Mouse (Mus musculus) ES-E14 (cell line): ENCODE data around the gene Clec16a. TPM values are rescaled to one million over a fixed set of nuclear protein-coding genes. Genes with fewer than 3 reads are reported as not detected.

Experiments used
- DNase-seq: peaks from one replicate; pipeline ENCODE4 v3.0.0-alpha.2; 2013; ENCODE audit warnings: low read depth, low spot score
- H3K27ac ChIP-seq: 2 replicates; pipeline ENCODE4 v1.5.1; 2012; ENCODE audit warnings: low read depth, mild to moderate bottlenecking, low read length, moderate library complexity, mixed read lengths; ENCODE audit not compliant: poor library complexity, insufficient read depth, severe bottlenecking
- H3K36me3 ChIP-seq: 2 replicates; pipeline ENCODE4 v1.6.1; 2012; ENCODE audit warnings: mild to moderate bottlenecking, low read length, moderate library complexity, mixed read lengths; ENCODE audit not compliant: control insufficient read depth, poor library complexity, insufficient read depth, severe bottlenecking
- H3K4me1 ChIP-seq, 2 experiments: fragments of 150-350 bp in 1 of 2; sonication (generic) in 1 of 2; 2 replicates each; pipeline ENCODE4 v1.6.1; 2012; ENCODE audit warnings: low read length in 2 of 2, mild to moderate bottlenecking in 1 of 2, mixed read lengths in 1 of 2; ENCODE audit not compliant: control insufficient read depth in 2 of 2, insufficient read depth in 2 of 2, poor library complexity in 1 of 2
- H3K4me3 ChIP-seq, 2 experiments: fragments of 150-350 bp in 1 of 2; sonication (generic) in 1 of 2; 2 replicates each; pipeline ENCODE4 v1.5.1; 2012; ENCODE audit warnings: low read length in 2 of 2, low read depth in 1 of 2, mild to moderate bottlenecking in 1 of 2, mixed read lengths in 1 of 2; ENCODE audit not compliant: insufficient read depth in 1 of 2, poor library complexity in 1 of 2, severe bottlenecking in 1 of 2
- H3K9ac ChIP-seq: 2 replicates; pipeline ENCODE4 v1.6.1; 2012; ENCODE audit warnings: low read depth, mild to moderate bottlenecking, low read length, mixed read lengths; ENCODE audit not compliant: poor library complexity, insufficient read depth, severe bottlenecking
- H3K9me3 ChIP-seq: fragments of 150-350 bp; sonication (generic); 2 replicates; pipeline ENCODE4 v1.6.1; 2012; ENCODE audit warnings: low read depth, mild to moderate bottlenecking, low read length; ENCODE audit not compliant: control insufficient read depth, insufficient read depth
- CHD2 ChIP-seq: IDR thresholded peaks from 2 replicates; pipeline ENCODE4 v1.6.1; 2014; ENCODE audit warnings: mild to moderate bottlenecking, low read depth, low read length, inconsistent platforms
- HCFC1 ChIP-seq: IDR thresholded peaks from 2 replicates; pipeline ENCODE4 v1.6.1; 2012; ENCODE audit warnings: low read length, inconsistent platforms, borderline replicate concordance; ENCODE audit not compliant: insufficient read depth
- MAFK ChIP-seq: IDR thresholded peaks from 2 replicates; pipeline ENCODE4 v1.6.1; 2014; ENCODE audit warnings: mild to moderate bottlenecking, low read depth, low read length, inconsistent platforms; ENCODE audit not compliant: insufficient read depth
- ZC3H11A ChIP-seq: IDR thresholded peaks from 2 replicates; pipeline ENCODE4 v1.6.1; 2012; ENCODE audit warnings: low read depth, mild to moderate bottlenecking, inconsistent platforms, low read length, borderline replicate concordance
- ZNF384 ChIP-seq: IDR thresholded peaks from 2 replicates; pipeline ENCODE4 v1.6.1; 2012; ENCODE audit warnings: low read depth, low read length, inconsistent platforms
- in situ Hi-C, 2 experiments: fragments of 600-800 bp; cut with MboI; formaldehyde crosslinking; loops; one replicate each; pipeline ENCODE4 v1.15.1; 2025; ENCODE audit warnings: low sequenced_read_pairs in 2 of 2, inconsistent platforms in 1 of 2; ENCODE audit not compliant: unreplicated experiment in 2 of 2
- total RNA-seq: library from RNA; depleted of rRNA; stranded (reverse); fragments of 300-350 nt; gene quantifications from 2 replicates; pipeline ENCODE4 v1.2.3, GENCODE M21; 2012

The Clec16a gene
- total RNA-seq, 1 experiment, result 14.6 TPM

GRCm38 (mm10) chr16:10770531-10771325 lies 225.6 kb downstream of the Clec16a start:
- H3K9ac ChIP-seq, result no peak overlapping the region
- DNase-seq, result no peak
- no peaks in the 10 kb centered on the region for H3K4me1 ChIP-seq
- TF ChIP-seq MAFK (no peak), ZNF384 (no peak), ZC3H11A (no peak), HCFC1 (no peak), CHD2 (no peak)
- H3K4me3 ChIP-seq, result no peak overlapping the region
- no peaks in the 10 kb centered on the region for H3K36me3 ChIP-seq
- H3K9me3 ChIP-seq, result no peaks in the 10 kb centered on the region
- no peak overlapping the region for H3K27ac ChIP-seq
- in situ Hi-C loops, result no loop called here

- H3K36me3 ChIP-seq, result no peaks in the 10 kb centered on the region
- H3K27ac ChIP-seq, result no peak overlapping the region
Observed at GRCm38 (mm10) chr16:10771769-10772510, 226.8 kb downstream of the Clec16a start.

GRCm38 (mm10) chr16:10773543-10773942 lies 228.4 kb downstream of the Clec16a start:
- Histone ChIP-seq H3K27ac (no peak overlapping the region), H3K36me3 (no peaks in the 10 kb centered on the region), H3K4me1 (no peaks in the 10 kb centered on the region), H3K4me3 (no peak overlapping the region), H3K9me3 (no peaks in the 10 kb centered on the region), H3K9ac (no peak overlapping the region)
- no peak for DNase-seq
- no peak for TF ChIP-seq HCFC1
- TF ChIP-seq ZNF384, result no peak
- TF ChIP-seq ZC3H11A, result no peak
- in situ Hi-C loops, result no loop called here

More at GRCm38 (mm10) chr16:10771769-10772510, 226.8 kb downstream of the Clec16a start:
- TF ChIP-seq MAFK (no peak), ZNF384 (no peak), HCFC1 (no peak), ZC3H11A (no peak), CHD2 (no peak)
- Histone ChIP-seq H3K9ac (no peak overlapping the region), H3K4me1 (no peaks in the 10 kb centered on the region), H3K9me3 (no peaks in the 10 kb centered on the region), H3K4me3 (no peak overlapping the region)
- DNase-seq, result no peak
- in situ Hi-C loops, result no loop called here

GRCm38 (mm10) chr16:10774726-10775125 lies 229.6 kb downstream of the Clec16a start:
- Histone ChIP-seq H3K36me3 (no peaks in the 10 kb centered on the region), H3K9me3 (no peaks in the 10 kb centered on the region), H3K4me1 (no peaks in the 10 kb centered on the region), H3K27ac (no peak overlapping the region), H3K4me3 (no peak overlapping the region), H3K9ac (no peak overlapping the region)
- no peak for DNase-seq
- in situ Hi-C loops, result no loop called here
- TF ChIP-seq ZC3H11A (no peak), HCFC1 (no peak), ZNF384 (no peak), CHD2 (no peak), MAFK (no peak)
